Mouse (Mus musculus): ENCODE data around the gene 3110001I22Rik. TPM values are rescaled to one million over a fixed set of nuclear protein-coding genes. Genes with fewer than 3 reads are reported as not detected.

3110001I22Rik gene
- total RNA-seq, 1 experiment, result 10.9 TPM

- no peaks in the 10 kb centered on the region for H3K9me3 ChIP-seq (ENCODE audit: control insufficient read depth, insufficient read depth, low read depth, low read length)
- peaks cover 5 to 11% of the 10 kb centered on the region in 2 experiments; a peak in 3 of 4 replicates for H3K4me1 ChIP-seq (ENCODE audit: control insufficient read depth in 2 of 2, insufficient read depth in 2 of 2, low read length in 2 of 2, poor library complexity in 1 of 2)
- H3K27ac ChIP-seq (ENCODE audit: insufficient read depth, low read depth, low read length, poor library complexity, severe bottlenecking), result no peak overlapping the region
- H3K36me3 ChIP-seq (ENCODE audit: control insufficient read depth, insufficient read depth, low read length, poor library complexity, severe bottlenecking), result peaks cover 13% of the 10 kb centered on the region; the same call in 1 of the 2 replicates
- in situ Hi-C loops (cut with MboI; ENCODE audit: low sequenced_read_pairs in 2 of 2, unreplicated experiment in 2 of 2), result no loop called here
- H3K4me3 ChIP-seq (ENCODE audit: insufficient read depth in 1 of 2, low read depth in 1 of 2, low read length in 2 of 2, poor library complexity in 1 of 2, severe bottlenecking in 1 of 2), result no peak overlapping the region
- no peak overlapping the region for H3K9ac ChIP-seq (ENCODE audit: insufficient read depth, low read depth, low read length, poor library complexity, severe bottlenecking)
- DNase-seq (ENCODE audit: low read depth, low spot score), result peak; percentile 53
- TF ChIP-seq HCFC1 (IDR thresholded peaks at IDR 0.05; ENCODE audit: borderline replicate concordance, insufficient read depth, low read length) (no peak), MAFK (IDR thresholded peaks at IDR 0.05; ENCODE audit: insufficient read depth, low read depth, low read length) (no peak), ZC3H11A (IDR thresholded peaks at IDR 0.05; ENCODE audit: borderline replicate concordance, low read depth, low read length) (no peak), ZNF384 (IDR thresholded peaks at IDR 0.05; ENCODE audit: low read depth, low read length) (no peak), CHD2 (IDR thresholded peaks at IDR 0.05; ENCODE audit: low read depth, low read length) (no peak)
Measured at GRCm38 (mm10) chr16:13722937-13723336, 51.2 kb downstream of the 3110001I22Rik start.

- no peak for DNase-seq (ENCODE audit: low read depth, low spot score)
- in situ Hi-C loops (cut with MboI; ENCODE audit: low sequenced_read_pairs in 2 of 2, unreplicated experiment in 2 of 2), result no loop called here
- TF ChIP-seq ZC3H11A (IDR thresholded peaks at IDR 0.05; ENCODE audit: borderline replicate concordance, low read depth, low read length) (no peak), MAFK (IDR thresholded peaks at IDR 0.05; ENCODE audit: insufficient read depth, low read depth, low read length) (no peak)
Measured at GRCm38 (mm10) chr16:13727811-13728335, 56.1 kb downstream of the 3110001I22Rik start.

More at GRCm38 (mm10) chr16:13727811-13728335, 56.1 kb downstream of the 3110001I22Rik start:
- H3K4me1 ChIP-seq (ENCODE audit: control insufficient read depth in 2 of 2, insufficient read depth in 2 of 2, low read length in 2 of 2, poor library complexity in 1 of 2), result peaks cover 12 to 34% of the 10 kb centered on the region in 2 experiments
- no peak overlapping the region for H3K9ac ChIP-seq (ENCODE audit: insufficient read depth, low read depth, low read length, poor library complexity, severe bottlenecking)
- peaks cover 12% of the 10 kb centered on the region; the same call in 1 of the 2 replicates for H3K36me3 ChIP-seq (ENCODE audit: control insufficient read depth, insufficient read depth, low read length, poor library complexity, severe bottlenecking)
- H3K27ac ChIP-seq (ENCODE audit: insufficient read depth, low read depth, low read length, poor library complexity, severe bottlenecking), result peak overlapping the region; percentile 42; the same call in 1 of the 2 replicates
- no peak overlapping the region for H3K4me3 ChIP-seq (ENCODE audit: insufficient read depth in 1 of 2, low read depth in 1 of 2, low read length in 2 of 2, poor library complexity in 1 of 2, severe bottlenecking in 1 of 2)
- no peaks in the 10 kb centered on the region for H3K9me3 ChIP-seq (ENCODE audit: control insufficient read depth, insufficient read depth, low read depth, low read length)

Other genes with a start within 250 kb of the 3110001I22Rik start
- gene Parn, start 3.8 kb upstream of the 3110001I22Rik start, total RNA-seq (2012; rRNA removed), result 28.1 and 30.3 TPM in 2 replicates
- 39.4 and 45.5 TPM in 2 replicates for gene Bfar, start 71 bp upstream of the 3110001I22Rik start, total RNA-seq (2012; rRNA removed)
- gene Pla2g10, start 59.1 kb downstream of the 3110001I22Rik start, total RNA-seq (2012; rRNA removed), result 38.9 and 43.6 TPM in 2 replicates
- 125 and 147 TPM in 2 replicates for gene Rrn3, start 108.8 kb downstream of the 3110001I22Rik start, total RNA-seq (2012; rRNA removed)
- 48.2 and 54.2 TPM in 2 replicates for gene Ntan1, start 146.9 kb downstream of the 3110001I22Rik start, total RNA-seq (2012; rRNA removed)
- 50.8 and 88.3 TPM in 2 replicates for gene Pdxdc1, start 231.2 kb downstream of the 3110001I22Rik start, total RNA-seq (2012; rRNA removed)
- 8.4 and 13.9 TPM in 2 replicates for gene Mpv17l, start 231.2 kb downstream of the 3110001I22Rik start, total RNA-seq (2012; rRNA removed)